Mouse (Mus musculus) midbrain, embryonic 11.5 days (tissue): Measurements from ENCODE around the gene Gchfr. TPM values are rescaled to one million over a fixed set of nuclear protein-coding genes. Genes with fewer than 3 reads are reported as not detected.

Source experiments
- ATAC-seq: fragments of 200-750 bp; cut with Nextera tagmentation; 2 replicates; pipeline ENCODE4 v1.8.0; 2017; ENCODE audit warnings: moderate TSS enrichment, moderate library complexity; ENCODE audit not compliant: low FRiP score
- DNase-seq: peaks from one replicate; pipeline ENCODE4 v3.0.0; 2015; ENCODE audit warnings: low spot score; ENCODE audit errors: missing footprints
- H3K27ac ChIP-seq: fragments of 300-500 bp; sonication (generic); 2 replicates; pipeline ENCODE4 v1.5.1; 2014; ENCODE audit warnings: low read depth, low read length
- H3K27me3 ChIP-seq: fragments of 300-500 bp; sonication (generic); 2 replicates; pipeline ENCODE4 v1.6.1; 2014; ENCODE audit warnings: mild to moderate bottlenecking, low read length, moderate library complexity, mixed read lengths; ENCODE audit not compliant: control insufficient read depth, insufficient read depth
- H3K36me3 ChIP-seq: fragments of 300-500 bp; sonication (generic); 2 replicates; pipeline ENCODE4 v1.6.1; 2014; ENCODE audit warnings: mild to moderate bottlenecking, low read length, moderate library complexity, mixed read lengths; ENCODE audit not compliant: control insufficient read depth, insufficient read depth
- H3K4me1 ChIP-seq: fragments of 300-500 bp; sonication (generic); 2 replicates; pipeline ENCODE4 v1.6.1; 2014; ENCODE audit warnings: low read length; ENCODE audit not compliant: control insufficient read depth, insufficient read depth
- H3K4me2 ChIP-seq: fragments of 300-500 bp; sonication (generic); 2 replicates; pipeline ENCODE4 v1.6.1; 2014; ENCODE audit warnings: mild to moderate bottlenecking, moderate library complexity
- H3K4me3 ChIP-seq: fragments of 300-500 bp; sonication (generic); 2 replicates; pipeline ENCODE4 v1.5.1; 2014; ENCODE audit warnings: low read depth, low read length
- H3K9ac ChIP-seq: fragments of 300-500 bp; sonication (generic); 2 replicates; pipeline ENCODE4 v1.6.1; 2014; ENCODE audit warnings: low read length
- H3K9me3 ChIP-seq: fragments of 300-500 bp; sonication (generic); 2 replicates; pipeline ENCODE4 v1.6.1; 2016; ENCODE audit warnings: low read length; ENCODE audit not compliant: control insufficient read depth
- WGBS: fragments of 180-500 bp; shearing (Covaris S2); extraction: QIAGEN DNeasy Blood & Tissue Kit; methylation state at CpG from one replicate; pipeline ENCODE4 v1.1.7; 2014; 5-methylcytosine and 5-hydroxymethylcytosine counted together
- polyA plus RNA-seq: library from polyadenylated mRNA; unstranded; fragments of >200 nt; fragmentation: Nextera tagmentation; extraction: Ambion mirVana; gene quantifications from 2 replicates; pipeline ENCODE4 v1.2.1, GENCODE M21; 2014

Gchfr gene
- polyA plus RNA-seq, 1 experiment from 2014 or later, result 2.5 TPM

DNA sequence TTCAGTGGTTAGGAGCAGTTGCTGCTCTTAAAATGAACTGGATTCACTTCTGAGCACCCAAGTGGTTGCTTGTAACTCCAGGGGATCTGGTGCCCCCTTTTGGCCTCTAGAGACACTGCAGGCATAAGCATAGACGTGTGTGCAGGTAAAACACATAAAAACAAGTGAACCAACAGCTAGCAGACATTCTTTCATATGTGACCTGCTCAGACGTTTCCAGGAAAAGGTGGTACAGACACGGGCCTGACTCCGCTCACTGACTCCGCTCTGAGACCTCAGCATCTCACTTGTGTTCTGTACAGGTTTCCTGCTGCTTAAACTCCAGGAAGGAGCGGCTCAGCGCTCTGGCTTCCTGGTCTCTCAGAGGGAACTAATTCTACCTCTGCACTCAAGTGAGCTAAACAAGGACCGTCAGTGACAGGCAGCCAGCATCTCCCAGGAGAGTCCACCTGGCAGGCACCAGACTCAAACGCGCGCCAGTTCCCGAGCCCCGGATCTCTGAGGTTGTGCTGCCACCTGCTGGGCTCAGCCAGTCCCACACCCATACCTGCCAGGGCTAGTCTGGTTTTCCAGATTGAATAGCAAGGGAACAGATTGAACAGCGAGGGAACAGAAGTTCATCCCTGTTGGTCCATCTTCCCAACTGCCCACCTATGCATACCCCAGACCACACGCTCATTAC lies 21.6 kb downstream of the Gchfr start:
- Histone ChIP-seq H3K4me2 (peak overlapping the region; percentile 40), H3K36me3 (no peaks in the 10 kb centered on the region), H3K27me3 (no peaks in the 10 kb centered on the region), H3K9me3 (no peaks in the 10 kb centered on the region), H3K9ac (no peak overlapping the region), H3K4me1 (0 out of 2 replicates have a peak, but pooled peaks cover 2% of the 10 kb centered on the region), H3K27ac (no peak overlapping the region), H3K4me3 (peak overlapping the region; percentile 6; the same call in 1 of the 2 replicates)
- ATAC-seq (peak; percentile 84), DNase-seq (peak; percentile 98)
- WGBS, result 10% methylated on average over 15 of the region's 15 CpGs

DNA sequence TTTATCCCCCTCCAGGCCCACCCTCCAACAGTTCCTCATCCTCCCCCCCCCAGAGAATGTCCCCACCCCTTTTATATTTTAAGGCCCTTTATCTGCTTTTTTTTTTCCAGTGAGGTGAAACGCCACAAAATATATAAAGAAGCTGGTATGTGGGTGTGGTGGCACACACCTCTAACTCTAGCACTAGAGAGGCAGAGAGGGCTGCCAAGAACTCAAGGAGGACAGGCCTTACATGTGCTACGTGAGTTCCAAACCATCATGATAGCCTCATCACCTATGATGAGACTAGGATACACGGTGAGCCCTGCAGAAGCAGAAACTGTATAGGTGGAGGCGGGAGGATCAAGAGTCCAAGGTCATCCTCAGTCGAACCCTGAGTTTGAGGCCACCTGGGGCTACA lies 23.4 kb downstream of the Gchfr start:
- Histone ChIP-seq H3K4me1 (0 out of 2 replicates have a peak, but pooled peaks cover 2% of the 10 kb centered on the region), H3K27me3 (no peaks in the 10 kb centered on the region), H3K9me3 (no peaks in the 10 kb centered on the region), H3K27ac (no peak overlapping the region), H3K36me3 (no peaks in the 10 kb centered on the region), H3K4me2 (no peak overlapping the region), H3K4me3 (no peak overlapping the region), H3K9ac (no peak overlapping the region)
- peak; percentile 51 for DNase-seq
- 84% methylated on average over 5 of the region's 5 CpGs for WGBS
- no peak for ATAC-seq

- no peaks in the 10 kb centered on the region for H3K36me3 ChIP-seq
- no peak overlapping the region for H3K9ac ChIP-seq
- no peak for ATAC-seq
- DNase-seq, result peak; percentile 61
- 0 out of 2 replicates have a peak, but pooled peaks cover 2% of the 10 kb centered on the region for H3K4me1 ChIP-seq
- H3K27ac ChIP-seq, result no peak overlapping the region
- no peaks in the 10 kb centered on the region for H3K27me3 ChIP-seq
- 87% methylated on average over 5 of the region's 5 CpGs for WGBS
- no peak overlapping the region for H3K4me3 ChIP-seq
- no peak overlapping the region for H3K4me2 ChIP-seq
- H3K9me3 ChIP-seq, result no peaks in the 10 kb centered on the region
These were observed 26.6 kb downstream of the Gchfr start for GRCm38 (mm10) chr2:119194140-119194539.

GRCm38 (mm10) chr2:119196316-119197108 lies 28.9 kb downstream of the Gchfr start:
- DNase-seq (peak; percentile 69), ATAC-seq (no peak)
- no peaks in the 10 kb centered on the region for H3K9me3 ChIP-seq
- 34% methylated on average over 4 of the region's 4 CpGs for WGBS
- no peaks in the 10 kb centered on the region for H3K36me3 ChIP-seq
- H3K4me3 ChIP-seq, result no peak overlapping the region
- no peaks in the 10 kb centered on the region for H3K27me3 ChIP-seq
- no peak overlapping the region for H3K27ac ChIP-seq
- H3K4me1 ChIP-seq, result no peaks in the 10 kb centered on the region
- no peak overlapping the region for H3K9ac ChIP-seq
- H3K4me2 ChIP-seq, result no peak overlapping the region

- H3K9me3 ChIP-seq, result no peaks in the 10 kb centered on the region
- WGBS, result 79% methylated on average over 1 of the region's 1 CpGs
- ATAC-seq, result no peak
- no peak overlapping the region for H3K4me2 ChIP-seq
- H3K4me3 ChIP-seq, result no peak overlapping the region
- no peak for DNase-seq
- H3K36me3 ChIP-seq, result no peaks in the 10 kb centered on the region
- H3K27me3 ChIP-seq, result no peaks in the 10 kb centered on the region
- H3K9ac ChIP-seq, result no peak overlapping the region
- H3K4me1 ChIP-seq, result no peaks in the 10 kb centered on the region
- H3K27ac ChIP-seq, result no peak overlapping the region
These were observed 29.9 kb downstream of the Gchfr start for GRCm38 (mm10) chr2:119197493-119197892.

- Histone ChIP-seq H3K9ac (no peak overlapping the region), H3K36me3 (no peaks in the 10 kb centered on the region), H3K27me3 (no peaks in the 10 kb centered on the region), H3K9me3 (no peaks in the 10 kb centered on the region), H3K4me3 (no peak overlapping the region), H3K4me1 (peaks cover 1% of the 10 kb centered on the region; the same call in 1 of the 2 replicates), H3K27ac (no peak overlapping the region), H3K4me2 (no peak overlapping the region)
- 0% methylated on average over 1 of the region's 1 CpGs for WGBS
- ATAC-seq (no peak), DNase-seq (peak; percentile 60)
These were observed 30.5 kb downstream of the Gchfr start for GRCm38 (mm10) chr2:119198049-119198448.

DNA sequence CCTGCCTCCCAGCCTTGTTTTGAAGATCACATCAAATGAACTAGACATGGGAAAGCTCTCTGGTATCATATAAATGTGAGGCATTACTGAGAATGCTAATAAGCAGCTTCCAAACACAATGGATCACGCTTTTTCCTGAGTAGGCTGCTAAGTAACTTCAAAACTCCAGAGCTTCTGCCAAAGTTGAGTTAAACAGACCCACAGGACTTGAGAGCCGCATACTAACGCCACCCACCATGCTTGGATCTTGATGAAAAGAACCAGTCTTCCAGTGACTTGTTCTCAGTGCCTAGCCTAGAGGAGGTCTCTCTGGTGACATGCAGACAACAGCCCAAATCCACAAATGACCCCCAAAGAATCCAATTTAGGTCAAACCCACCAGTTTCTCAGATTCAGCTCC lies 31.4 kb downstream of the Gchfr start:
- no peak overlapping the region for H3K27ac ChIP-seq
- no peak overlapping the region for H3K4me2 ChIP-seq
- H3K27me3 ChIP-seq, result no peaks in the 10 kb centered on the region
- no peak overlapping the region for H3K4me3 ChIP-seq
- no peaks in the 10 kb centered on the region for H3K9me3 ChIP-seq
- H3K4me1 ChIP-seq, result peaks cover 2% of the 10 kb centered on the region; the same call in 1 of the 2 replicates
- 46% methylated on average over 3 of the region's 3 CpGs for WGBS
- no peak for ATAC-seq
- no peaks in the 10 kb centered on the region for H3K36me3 ChIP-seq
- H3K9ac ChIP-seq, result no peak overlapping the region
- peak; percentile 79 for DNase-seq

DNA sequence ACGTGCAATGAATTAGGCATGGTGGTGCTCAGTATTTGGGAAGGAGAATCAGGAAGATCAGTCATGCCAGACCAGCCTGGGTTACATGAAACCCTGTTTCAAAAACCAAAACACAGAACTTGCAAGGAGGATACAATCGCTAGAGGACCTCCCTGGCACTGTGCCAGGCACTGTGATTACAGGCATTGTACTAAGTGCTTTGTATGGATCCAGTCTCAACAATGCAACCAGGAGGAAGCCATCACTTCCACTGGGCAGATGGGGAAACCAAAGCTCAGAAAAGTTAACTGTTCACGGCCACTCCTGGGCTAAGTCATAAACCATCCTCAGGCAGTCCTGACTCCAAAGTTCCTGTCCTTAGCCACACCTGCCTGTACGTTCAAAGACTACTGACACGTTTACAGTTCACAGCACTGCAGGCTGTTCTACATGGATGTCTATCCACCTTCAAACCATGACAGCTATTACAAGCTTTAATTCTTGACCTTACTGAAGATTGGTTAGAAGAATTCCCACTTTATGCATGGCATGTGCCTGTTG lies 35.4 kb downstream of the Gchfr start:
- ATAC-seq, result no peak
- H3K4me2 ChIP-seq, result no peak overlapping the region
- H3K36me3 ChIP-seq, result no peaks in the 10 kb centered on the region
- no peaks in the 10 kb centered on the region for H3K27me3 ChIP-seq
- 81% methylated on average over 5 of the region's 5 CpGs for WGBS
- no peak for DNase-seq
- H3K4me1 ChIP-seq, result peaks cover 2% of the 10 kb centered on the region; the same call in 1 of the 2 replicates
- no peak overlapping the region for H3K9ac ChIP-seq
- no peak overlapping the region for H3K27ac ChIP-seq
- no peaks in the 10 kb centered on the region for H3K9me3 ChIP-seq
- H3K4me3 ChIP-seq, result no peak overlapping the region
